Mouse (Mus musculus) bone marrow, adult 2 months (tissue): ENCODE results near the gene Itgb6.

Experiments used
- CTCF ChIP-seq: fragments of 200-500 bp; IDR thresholded peaks from 2 replicates; pipeline ENCODE4 v1.5.1; 2011; ENCODE audit warnings: low read length, control low read depth; ENCODE audit not compliant: control insufficient read depth, insufficient read depth
- POLR2A ChIP-seq: fragments of 200-500 bp; IDR thresholded peaks from 2 replicates; pipeline ENCODE4 v1.6.1; 2011; ENCODE audit warnings: low read depth, mild to moderate bottlenecking, control low read depth, low read length, borderline replicate concordance; ENCODE audit not compliant: control insufficient read depth

- no peak for TF ChIP-seq CTCF
- TF ChIP-seq POLR2A = no peak
Observed at GRCm38 (mm10) chr2:60650155-60650554, 72.3 kb downstream of the Itgb6 start.
